Mouse (Mus musculus): ENCODE measurements at regions not wholly inside any gene's neighbourhood (a gene's known extent, or its start where the extent isn't known, plus 50 kb on each side); places are given as distances from the start of the nearest gene placed in this dataset.
A peak's percentile ranks its signal among the peaks of the same experiment; 100 is the strongest.

- TF ChIP-seq POLR2A (IDR thresholded peaks at IDR 0.05; ENCODE audit: low read depth, low read length) (no peak), CTCF (IDR thresholded peaks at IDR 0.05; ENCODE audit: extremely low read depth, insufficient read depth, insufficient read length, insufficient replicate concordance) (peak; percentile 13; the same call in 1 of the 2 replicates)
- no peak for DNase-seq (ENCODE audit: low read depth in 1 of 2, low spot score in 2 of 2)
- WGBS, result 89% methylated on average over 5 of the region's 5 CpGs
- Histone ChIP-seq H3K27me3 (ENCODE audit: control insufficient read depth, insufficient read depth, low read length) (no peaks in the 10 kb centered on the region), H3K27ac (ENCODE audit: insufficient read depth, low read length) (no peak overlapping the region), H3K4me3 (ENCODE audit: extremely low read depth, insufficient read depth, insufficient read length) (no peak overlapping the region), H3K4me1 (ENCODE audit: control insufficient read depth, insufficient read depth, insufficient read length) (no peaks in the 10 kb centered on the region), H3K36me3 (ENCODE audit: control insufficient read depth, insufficient read depth, low read length) (no peaks in the 10 kb centered on the region)
Observed at GRCm38 (mm10) chrX:113966128-113966527, 508.0 kb upstream of the Klhl4 start.

- 41% methylated on average over 3 of the region's 3 CpGs for WGBS
- H3K4me1 ChIP-seq (ENCODE audit: control insufficient read depth, insufficient read depth, insufficient read length), result no peaks in the 10 kb centered on the region
- H3K4me3 ChIP-seq (ENCODE audit: extremely low read depth, insufficient read depth, insufficient read length), result no peak overlapping the region
- no peak for TF ChIP-seq CTCF (IDR thresholded peaks at IDR 0.05; ENCODE audit: extremely low read depth, insufficient read depth, insufficient read length, insufficient replicate concordance)
- no peak for TF ChIP-seq POLR2A (IDR thresholded peaks at IDR 0.05; ENCODE audit: low read depth, low read length)
- H3K27me3 ChIP-seq (ENCODE audit: control insufficient read depth, insufficient read depth, low read length), result no peaks in the 10 kb centered on the region
- H3K36me3 ChIP-seq (ENCODE audit: control insufficient read depth, insufficient read depth, low read length), result no peaks in the 10 kb centered on the region
- peak in 1 of 2 experiments; percentile 5 for DNase-seq (ENCODE audit: low read depth in 1 of 2, low spot score in 2 of 2)
- H3K27ac ChIP-seq (ENCODE audit: insufficient read depth, low read length), result no peak overlapping the region
Observed at GRCm38 (mm10) chrX:113993118-113993517, 481.0 kb upstream of the Klhl4 start.

- Histone ChIP-seq H3K4me3 (ENCODE audit: extremely low read depth, insufficient read depth, insufficient read length) (no peak overlapping the region), H3K27me3 (ENCODE audit: control insufficient read depth, insufficient read depth, low read length) (no peaks in the 10 kb centered on the region), H3K36me3 (ENCODE audit: control insufficient read depth, insufficient read depth, low read length) (no peaks in the 10 kb centered on the region), H3K27ac (ENCODE audit: insufficient read depth, low read length) (no peak overlapping the region), H3K4me1 (ENCODE audit: control insufficient read depth, insufficient read depth, insufficient read length) (no peaks in the 10 kb centered on the region)
- WGBS, result 43% methylated on average over 1 of the region's 1 CpGs
- TF ChIP-seq POLR2A (IDR thresholded peaks at IDR 0.05; ENCODE audit: low read depth, low read length) (no peak), CTCF (IDR thresholded peaks at IDR 0.05; ENCODE audit: extremely low read depth, insufficient read depth, insufficient read length, insufficient replicate concordance) (no peak)
- DNase-seq (ENCODE audit: low read depth in 1 of 2, low spot score in 2 of 2), result no peak
Observed at GRCm38 (mm10) chrX:114041281-114041680, 432.9 kb upstream of the Klhl4 start.
